Mouse (Mus musculus) MEL (cell line): ENCODE measurements around the gene Nepro. TPM values are rescaled to one million over a fixed set of nuclear protein-coding genes. Genes with fewer than 3 reads are reported as not detected.

Experiments used
- DNase-seq: peaks from one replicate; pipeline ENCODE4 v3.0.0; 2011; ENCODE audit warnings: low read depth, low spot score
- H3K27ac ChIP-seq: 2 replicates; pipeline ENCODE4 v1.5.1; 2012; ENCODE audit warnings: low read depth, mild to moderate bottlenecking, control low read depth, low read length, moderate library complexity; ENCODE audit not compliant: control insufficient read depth
- H3K27me3 ChIP-seq, 2 experiments: fragments of 150-350 bp in 1 of 2; sonication (generic) in 1 of 2; 2 replicates each; pipeline ENCODE4 v1.6.1; 2012; ENCODE audit warnings: low read length in 2 of 2, mild to moderate bottlenecking in 2 of 2, improper control_type of control experiment in 1 of 2, moderate library complexity in 1 of 2; ENCODE audit not compliant: insufficient read depth in 2 of 2, control insufficient read depth in 1 of 2
- H3K36me3 ChIP-seq, 2 experiments: 2 replicates each; pipeline ENCODE4 v1.6.1; 2012 to 2014; ENCODE audit warnings: low read length in 2 of 2, improper control_type of control experiment in 1 of 2, inconsistent platforms in 1 of 2, mild to moderate bottlenecking in 1 of 2; ENCODE audit not compliant: insufficient read depth in 2 of 2, control insufficient read depth in 1 of 2
- H3K4me1 ChIP-seq, 2 experiments: fragments of 150-350 bp in 1 of 2; sonication (generic) in 1 of 2; 2 replicates each; pipeline ENCODE4 v1.6.1; 2012; ENCODE audit warnings: low read length in 2 of 2, improper control_type of control experiment in 1 of 2, mild to moderate bottlenecking in 1 of 2; ENCODE audit not compliant: insufficient read depth in 2 of 2, control insufficient read depth in 1 of 2
- H3K4me3 ChIP-seq, 2 experiments: fragments of 150-350 bp in 1 of 2; sonication (generic) in 1 of 2; 2 replicates each; pipeline ENCODE4 v1.5.1; 2012; ENCODE audit warnings: low read depth in 2 of 2, low read length in 2 of 2, mild to moderate bottlenecking in 2 of 2, moderate library complexity in 2 of 2, control low read depth in 1 of 2, improper control_type of control experiment in 1 of 2; ENCODE audit not compliant: control insufficient read depth in 1 of 2, insufficient read depth in 1 of 2
- H3K79me2 ChIP-seq: 2 replicates; pipeline ENCODE4 v1.6.1; 2012; ENCODE audit warnings: mild to moderate bottlenecking, low read length, moderate library complexity; ENCODE audit not compliant: control insufficient read depth, poor library complexity, insufficient read depth
- H3K9ac ChIP-seq: 2 replicates; pipeline ENCODE4 v1.6.1; 2012; ENCODE audit warnings: low read depth, mild to moderate bottlenecking, control low read depth, low read length, moderate library complexity; ENCODE audit not compliant: control insufficient read depth, poor library complexity, severe bottlenecking
- H3K9me3 ChIP-seq: fragments of 150-350 bp; sonication (generic); replicated peaks from 2 replicates; pipeline ENCODE4 v1.6.1; 2012; ENCODE audit warnings: mild to moderate bottlenecking, low read length, improper control_type of control experiment, moderate library complexity; ENCODE audit not compliant: insufficient read depth
- BHLHE40 ChIP-seq: IDR thresholded peaks from 2 replicates; pipeline ENCODE4 v1.6.1; 2012; ENCODE audit warnings: low read depth, mild to moderate bottlenecking, inconsistent platforms, low read length, improper control_type of control experiment, borderline replicate concordance
- CHD1 ChIP-seq: IDR thresholded peaks from 2 replicates; pipeline ENCODE4 v1.6.1; 2012; ENCODE audit warnings: low read depth, mild to moderate bottlenecking, inconsistent platforms, low read length, improper control_type of control experiment
- CHD2 ChIP-seq: IDR thresholded peaks from 2 replicates; pipeline ENCODE4 v1.6.1; 2011; ENCODE audit warnings: low read length, improper control_type of control experiment
- ETS1 ChIP-seq: IDR thresholded peaks from 2 replicates; pipeline ENCODE4 v1.6.1; 2012; ENCODE audit warnings: low read depth, mild to moderate bottlenecking, inconsistent platforms, low read length, improper control_type of control experiment, moderate library complexity
- GABPA ChIP-seq: IDR thresholded peaks from 2 replicates; pipeline ENCODE4 v1.6.1; 2012; ENCODE audit warnings: low read depth, mild to moderate bottlenecking, inconsistent platforms, low read length, improper control_type of control experiment, moderate library complexity
- MAFK ChIP-seq: IDR thresholded peaks from 2 replicates; pipeline ENCODE4 v1.6.1; 2011; ENCODE audit warnings: low read depth, mild to moderate bottlenecking, low read length, improper control_type of control experiment, borderline replicate concordance
- MAX ChIP-seq: IDR thresholded peaks from 2 replicates; pipeline ENCODE4 v1.6.1; 2011; ENCODE audit warnings: low read length, improper control_type of control experiment
- MEF2A ChIP-seq: IDR thresholded peaks from 2 replicates; pipeline ENCODE4 v1.6.1; 2014; ENCODE audit warnings: low read depth, mild to moderate bottlenecking, inconsistent platforms, low read length, improper control_type of control experiment; ENCODE audit not compliant: poor library complexity, insufficient replicate concordance, severe bottlenecking; ENCODE audit errors: extremely low read depth
- MYB ChIP-seq: IDR thresholded peaks from 2 replicates; pipeline ENCODE4 v1.6.1; 2011; ENCODE audit warnings: mild to moderate bottlenecking, low read depth, low read length, improper control_type of control experiment
- MYC ChIP-seq: IDR thresholded peaks from 2 replicates; pipeline ENCODE4 v1.6.1; 2011; ENCODE audit warnings: low read depth, mild to moderate bottlenecking, low read length, improper control_type of control experiment, moderate library complexity
- NELFE ChIP-seq: IDR thresholded peaks from 2 replicates; pipeline ENCODE4 v1.6.1; 2011; ENCODE audit warnings: low read depth, low read length, improper control_type of control experiment
- POLR2A ChIP-seq, 2 experiments: IDR thresholded peaks; 2 replicates each; pipeline ENCODE4 v1.6.1; 2011 to 2012; ENCODE audit warnings: low read length in 2 of 2, mild to moderate bottlenecking in 2 of 2, control low read depth in 1 of 2, improper control_type of control experiment in 1 of 2, low read depth in 1 of 2, moderate library complexity in 1 of 2; ENCODE audit not compliant: control insufficient read depth in 1 of 2, insufficient read depth in 1 of 2, poor library complexity in 1 of 2
- POLR2AphosphoS5 ChIP-seq: IDR thresholded peaks from 2 replicates; pipeline ENCODE4 v1.6.1; 2012; ENCODE audit warnings: low read depth, borderline replicate concordance, mild to moderate bottlenecking, inconsistent platforms, low read length, moderate library complexity, mixed read lengths
- RCOR1 ChIP-seq: IDR thresholded peaks from 2 replicates; pipeline ENCODE4 v1.6.1; 2012; ENCODE audit warnings: low read depth, mild to moderate bottlenecking, inconsistent platforms, low read length, improper control_type of control experiment
- SIN3A ChIP-seq: IDR thresholded peaks from 2 replicates; pipeline ENCODE4 v1.6.1; 2012; ENCODE audit warnings: low read length, improper control_type of control experiment, inconsistent platforms
- SMC3 ChIP-seq: IDR thresholded peaks from 2 replicates; pipeline ENCODE4 v1.6.1; 2011; ENCODE audit warnings: low read depth, low read length, improper control_type of control experiment
- TAL1 ChIP-seq: IDR thresholded peaks from 2 replicates; pipeline ENCODE4 v1.6.1; 2012; ENCODE audit warnings: mild to moderate bottlenecking, inconsistent platforms, low read length, moderate library complexity, mixed read lengths
- TCF12 ChIP-seq: IDR thresholded peaks from 2 replicates; pipeline ENCODE4 v1.6.1; 2014; ENCODE audit warnings: low read depth, mild to moderate bottlenecking, inconsistent platforms, low read length, improper control_type of control experiment, moderate library complexity
- USF1 ChIP-seq: IDR thresholded peaks from 2 replicates; pipeline ENCODE4 v1.6.1; 2014; ENCODE audit warnings: low read depth, mild to moderate bottlenecking, inconsistent platforms, low read length, improper control_type of control experiment, moderate library complexity
- USF2 ChIP-seq, 2 experiments: IDR thresholded peaks; 2 replicates each; pipeline ENCODE4 v1.6.1; 2011 to 2012; ENCODE audit warnings: improper control_type of control experiment in 2 of 2, low read length in 2 of 2, borderline replicate concordance in 1 of 2, inconsistent platforms in 1 of 2, low read depth in 1 of 2, mild to moderate bottlenecking in 1 of 2; ENCODE audit not compliant: insufficient read depth in 1 of 2
- ZKSCAN1 ChIP-seq: IDR thresholded peaks from 2 replicates; pipeline ENCODE4 v1.6.1; 2012; ENCODE audit warnings: low read depth, mild to moderate bottlenecking, inconsistent platforms, low read length, improper control_type of control experiment, moderate library complexity
- ZMIZ1 ChIP-seq: IDR thresholded peaks from 2 replicates; pipeline ENCODE4 v1.6.1; 2012; ENCODE audit warnings: low read depth, mild to moderate bottlenecking, inconsistent platforms, low read length, improper control_type of control experiment, moderate library complexity
- polyA plus RNA-seq, 2 experiments: library from polyadenylated mRNA; stranded (reverse) in 1 of 2; unstranded in 1 of 2; fragments of >175 nt in 1 of 2; fragments of >200 nt in 1 of 2; gene quantifications; 2 replicates each; pipeline versions ENCODE4 v1.2.1 to v1.2.4; 2012; ENCODE audit warnings: low replicate concordance in 2 of 2, low read depth in 1 of 2; ENCODE audit not compliant: insufficient read length in 2 of 2, insufficient read depth in 1 of 2, missing spikeins in 1 of 2
- total RNA-seq: library from RNA; depleted of rRNA; stranded (reverse); fragments of 300-350 nt; gene quantifications from 2 replicates; pipeline ENCODE4 v1.2.3, GENCODE M21; 2012

The Nepro gene
- total and polyA plus RNA-seq, 3 experiments: 8.8 to 20.8 TPM; not detected in 1

DNA sequence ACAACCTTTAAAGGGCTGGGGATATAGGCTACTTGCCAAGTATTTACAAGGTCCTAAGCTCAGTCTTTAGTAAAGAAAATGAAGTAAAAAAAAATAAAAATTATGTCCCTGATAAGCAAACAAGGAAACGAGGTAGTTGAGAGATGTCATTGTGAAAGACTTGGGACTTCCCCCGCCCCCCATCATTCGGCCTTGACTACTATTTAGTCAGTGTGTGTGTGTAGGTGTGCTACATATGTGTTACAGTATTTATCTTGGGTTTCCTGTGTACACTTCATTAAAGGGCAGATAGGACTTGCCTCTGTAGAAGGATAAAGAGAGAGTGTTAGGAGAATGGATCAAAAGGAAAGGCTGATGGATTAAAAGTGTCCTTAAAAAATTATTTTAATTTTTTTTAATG is 10.0 kb downstream of the Nepro start:
- TF ChIP-seq CHD1 (no peak), SIN3A (no peak), USF2 (IDR thresholded peaks at IDR 0.05; ENCODE audit: borderline replicate concordance in 1 of 2, insufficient read depth in 1 of 2, low read depth in 1 of 2, low read length in 2 of 2) (no peak), CHD2 (no peak), BHLHE40 (no peak), GABPA (no peak), SMC3 (no peak), NELFE (no peak), MEF2A (no peak), ZKSCAN1 (no peak), ZMIZ1 (no peak), MYB (no peak), MAFK (no peak), TAL1 (no peak), MAX (no peak), TCF12 (no peak), USF1 (no peak), POLR2AphosphoS5 (no peak), RCOR1 (no peak)
- DNase-seq: no peak
- no peak overlapping the region for H3K4me3 ChIP-seq
- H3K27ac ChIP-seq: no peak overlapping the region
- H3K4me1 ChIP-seq: no peaks in the 10 kb centered on the region
- H3K9ac ChIP-seq: no peak overlapping the region
- no peaks in the 10 kb centered on the region for H3K79me2 ChIP-seq
- H3K36me3 ChIP-seq: peaks cover 2 to 9% of the 10 kb centered on the region in 2 experiments
- H3K9me3 ChIP-seq: no peaks in the 10 kb centered on the region
- H3K27me3 ChIP-seq: no peaks in the 10 kb centered on the region

DNA sequence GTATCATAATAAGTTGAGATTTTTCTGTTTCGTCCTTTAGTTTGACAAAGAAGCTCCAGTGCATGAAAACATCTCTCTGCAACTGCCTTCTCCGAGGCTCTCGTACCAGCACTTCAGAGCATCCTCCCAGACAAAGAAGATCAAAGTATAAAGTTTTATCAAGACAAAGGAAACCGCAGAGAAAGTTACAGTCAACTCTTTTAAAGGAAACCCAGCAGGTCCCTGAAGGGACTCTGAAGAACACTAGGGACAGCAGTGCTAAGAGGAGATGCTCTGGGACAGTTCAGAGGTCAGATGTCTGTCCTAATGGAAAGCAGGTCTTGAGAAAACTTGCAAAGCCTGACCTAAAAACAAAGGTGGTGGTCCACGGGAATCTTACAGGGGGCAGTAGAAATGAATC is 11.6 kb downstream of the Nepro start:
- Histone ChIP-seq H3K9me3 (no peaks in the 10 kb centered on the region), H3K4me1 (no peaks in the 10 kb centered on the region), H3K27me3 (no peaks in the 10 kb centered on the region), H3K79me2 (no peaks in the 10 kb centered on the region), H3K9ac (no peak overlapping the region), H3K36me3 (peaks cover 2 to 9% of the 10 kb centered on the region in 2 experiments), H3K27ac (no peak overlapping the region), H3K4me3 (no peak overlapping the region)
- DNase-seq: no peak
- TF ChIP-seq MAFK: no peak
- no peak for TF ChIP-seq USF1
- no peak for TF ChIP-seq CHD1
- TF ChIP-seq POLR2A (IDR thresholded peaks at IDR 0.05; ENCODE audit: control insufficient read depth in 1 of 2, insufficient read depth in 1 of 2, low read depth in 1 of 2, low read length in 2 of 2, poor library complexity in 1 of 2): 0 out of 4 replicates have a peak, but pooled peaks of 1 of the 2 experiments have one; percentile 4
- TF ChIP-seq ETS1: no peak
- no peak for TF ChIP-seq MYC
